Mouse (Mus musculus) midbrain, embryonic 11.5 days (tissue): ENCODE measurements around the gene Cd48. TPM values are rescaled to one million over a fixed set of nuclear protein-coding genes. Genes with fewer than 3 reads are reported as not detected.

Source experiments
- ATAC-seq: fragments of 200-750 bp; cut with Nextera tagmentation; 2 replicates; pipeline ENCODE4 v1.8.0; 2017; ENCODE audit warnings: moderate TSS enrichment, moderate library complexity; ENCODE audit not compliant: low FRiP score
- DNase-seq: peaks from one replicate; pipeline ENCODE4 v3.0.0; 2015; ENCODE audit warnings: low spot score; ENCODE audit errors: missing footprints
- H3K27ac ChIP-seq: fragments of 300-500 bp; sonication (generic); 2 replicates; pipeline ENCODE4 v1.5.1; 2014; ENCODE audit warnings: low read depth, low read length
- H3K27me3 ChIP-seq: fragments of 300-500 bp; sonication (generic); 2 replicates; pipeline ENCODE4 v1.6.1; 2014; ENCODE audit warnings: mild to moderate bottlenecking, low read length, moderate library complexity, mixed read lengths; ENCODE audit not compliant: control insufficient read depth, insufficient read depth
- H3K36me3 ChIP-seq: fragments of 300-500 bp; sonication (generic); 2 replicates; pipeline ENCODE4 v1.6.1; 2014; ENCODE audit warnings: mild to moderate bottlenecking, low read length, moderate library complexity, mixed read lengths; ENCODE audit not compliant: control insufficient read depth, insufficient read depth
- H3K4me1 ChIP-seq: fragments of 300-500 bp; sonication (generic); 2 replicates; pipeline ENCODE4 v1.6.1; 2014; ENCODE audit warnings: low read length; ENCODE audit not compliant: control insufficient read depth, insufficient read depth
- H3K4me2 ChIP-seq: fragments of 300-500 bp; sonication (generic); 2 replicates; pipeline ENCODE4 v1.6.1; 2014; ENCODE audit warnings: mild to moderate bottlenecking, moderate library complexity
- H3K4me3 ChIP-seq: fragments of 300-500 bp; sonication (generic); 2 replicates; pipeline ENCODE4 v1.5.1; 2014; ENCODE audit warnings: low read depth, low read length
- H3K9ac ChIP-seq: fragments of 300-500 bp; sonication (generic); 2 replicates; pipeline ENCODE4 v1.6.1; 2014; ENCODE audit warnings: low read length
- H3K9me3 ChIP-seq: fragments of 300-500 bp; sonication (generic); 2 replicates; pipeline ENCODE4 v1.6.1; 2016; ENCODE audit warnings: low read length; ENCODE audit not compliant: control insufficient read depth
- WGBS: fragments of 180-500 bp; shearing (Covaris S2); extraction: QIAGEN DNeasy Blood & Tissue Kit; methylation state at CpG from one replicate; pipeline ENCODE4 v1.1.7; 2014; 5-methylcytosine and 5-hydroxymethylcytosine counted together
- polyA plus RNA-seq: library from polyadenylated mRNA; unstranded; fragments of >200 nt; fragmentation: Nextera tagmentation; extraction: Ambion mirVana; gene quantifications from 2 replicates; pipeline ENCODE4 v1.2.1, GENCODE M21; 2014

Gene Cd48
- 0.87 and 0.95 TPM in 2 replicates for polyA plus RNA-seq

DNA sequence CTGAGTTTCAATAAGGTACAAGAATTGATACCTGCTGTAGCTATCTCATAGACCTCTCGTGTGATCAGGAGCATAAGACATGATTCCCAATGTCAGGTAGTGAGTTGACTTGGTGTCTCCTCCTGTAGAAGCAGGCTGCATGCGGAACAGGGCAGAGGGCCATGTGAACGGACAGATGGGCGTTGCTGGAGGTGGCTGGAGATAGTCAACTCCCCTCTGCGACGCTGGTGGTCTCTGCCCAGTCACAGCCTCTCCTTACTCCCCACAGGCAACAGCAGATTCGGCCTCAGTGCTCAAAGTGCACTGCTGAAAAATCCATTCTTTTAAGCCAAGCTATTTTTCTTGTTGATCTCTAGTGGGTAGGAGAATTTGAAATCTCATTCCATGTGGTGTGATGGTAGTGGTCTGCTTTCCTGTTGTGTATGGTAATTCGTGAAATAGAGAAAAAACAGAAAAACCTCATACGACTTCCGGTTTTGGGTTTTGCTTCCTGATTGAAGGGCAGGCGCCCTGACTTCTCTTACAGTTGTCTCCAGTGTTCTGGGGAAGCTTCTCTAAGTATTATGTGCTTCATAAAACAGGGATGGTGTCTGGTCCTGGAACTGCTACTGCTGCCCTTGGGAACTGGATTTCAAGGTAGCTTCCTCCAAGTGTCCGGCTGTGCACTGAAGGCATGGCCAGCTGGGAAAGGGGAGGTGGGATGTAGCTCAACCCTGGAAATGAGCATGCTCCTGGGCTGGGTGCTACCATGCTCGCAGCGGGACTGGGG is at the start of gene Cd48:
Gene Cd48 (plus strand): TSS at position 479 of the 769 bp plus-strand sequence.
- H3K27me3 ChIP-seq: no peaks in the 10 kb centered on the region
- ATAC-seq: no peak
- DNase-seq: no peak
- no peak within 1 kb of the TSS for H3K9ac ChIP-seq
- no peaks in the 10 kb centered on the region for H3K4me1 ChIP-seq
- no peak within 1 kb of the TSS for H3K27ac ChIP-seq
- WGBS: 89% methylated on average over 14 of the region's 14 CpGs
- H3K4me3 ChIP-seq: no peak within 1 kb of the TSS
- H3K4me2 ChIP-seq: no peak within 1 kb of the TSS
- H3K36me3 ChIP-seq: no peaks in the 10 kb centered on the region
- no peaks in the 10 kb centered on the region for H3K9me3 ChIP-seq

GRCm38 (mm10) chr1:171635696-171636095 is 46.1 kb upstream of the Cd48 start:
- DNase-seq (no peak), ATAC-seq (no peak)
- Histone ChIP-seq H3K9ac (no peak overlapping the region), H3K9me3 (no peaks in the 10 kb centered on the region), H3K4me1 (no peaks in the 10 kb centered on the region), H3K36me3 (no peaks in the 10 kb centered on the region), H3K27me3 (no peaks in the 10 kb centered on the region), H3K4me3 (no peak overlapping the region), H3K4me2 (no peak overlapping the region), H3K27ac (no peak overlapping the region)
- WGBS: 55% methylated on average over 6 of the region's 6 CpGs

DNA sequence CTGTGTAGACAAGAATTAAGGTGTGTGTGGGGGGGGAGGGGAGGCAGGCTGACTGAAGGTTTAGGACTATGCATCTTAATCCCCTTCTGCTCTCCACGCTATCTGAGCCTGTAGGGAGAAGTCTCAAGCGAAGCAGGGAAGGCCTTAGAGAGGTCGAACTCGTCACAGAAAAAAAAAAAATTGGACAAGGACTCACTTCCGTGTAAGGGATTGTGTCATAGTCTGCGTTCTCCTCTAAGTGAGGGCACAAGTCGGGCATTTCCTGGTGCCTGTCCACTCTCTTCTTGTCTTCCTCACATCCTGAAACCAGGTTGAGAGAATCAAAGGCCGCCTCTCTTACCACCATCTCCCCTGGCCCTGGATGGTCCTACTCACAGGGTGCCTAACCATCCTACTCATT is 44.7 kb upstream of the Cd48 start:
- H3K27ac ChIP-seq: no peak overlapping the region
- ATAC-seq (no peak), DNase-seq (no peak)
- no peaks in the 10 kb centered on the region for H3K9me3 ChIP-seq
- no peak overlapping the region for H3K4me2 ChIP-seq
- no peak overlapping the region for H3K4me3 ChIP-seq
- H3K27me3 ChIP-seq: no peaks in the 10 kb centered on the region
- H3K9ac ChIP-seq: no peak overlapping the region
- 83% methylated on average over 8 of the region's 8 CpGs for WGBS
- H3K36me3 ChIP-seq: no peaks in the 10 kb centered on the region
- H3K4me1 ChIP-seq: no peaks in the 10 kb centered on the region

- no peak overlapping the region for H3K9ac ChIP-seq
- H3K36me3 ChIP-seq: no peaks in the 10 kb centered on the region
- ATAC-seq: no peak
- H3K27me3 ChIP-seq: no peaks in the 10 kb centered on the region
- whole genome bisulfite sequencing: 78% methylated on average over 2 of the region's 2 CpGs
- DNase-seq: no peak
- H3K4me2 ChIP-seq: no peak overlapping the region
- H3K4me1 ChIP-seq: no peaks in the 10 kb centered on the region
- H3K27ac ChIP-seq: no peak overlapping the region
- no peaks in the 10 kb centered on the region for H3K9me3 ChIP-seq
- H3K4me3 ChIP-seq: no peak overlapping the region
These were observed 43.1 kb upstream of the Cd48 start for GRCm38 (mm10) chr1:171638686-171639085.

DNA sequence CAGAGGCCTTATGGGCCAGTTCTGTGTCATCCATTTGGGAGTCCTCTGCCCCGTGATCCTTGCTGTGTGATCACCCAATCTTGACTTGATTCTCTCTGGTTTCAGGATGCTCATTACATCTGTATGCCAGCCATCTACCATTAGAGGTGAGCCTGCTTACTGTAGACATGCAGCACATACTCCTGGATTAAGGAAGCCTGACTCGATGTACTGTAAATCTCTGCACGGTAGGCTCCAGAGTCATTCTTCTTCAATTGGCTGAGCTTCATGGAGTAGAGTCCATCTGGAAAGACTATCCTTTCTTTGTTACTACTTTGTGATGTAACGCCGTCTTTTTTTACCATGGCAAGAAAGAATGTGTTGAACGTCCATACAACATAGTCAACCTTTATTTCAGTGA is 41.0 kb upstream of the Cd48 start:
- no peaks in the 10 kb centered on the region for H3K4me1 ChIP-seq
- no peaks in the 10 kb centered on the region for H3K9me3 ChIP-seq
- no peaks in the 10 kb centered on the region for H3K36me3 ChIP-seq
- no peak overlapping the region for H3K4me3 ChIP-seq
- WGBS: 93% methylated on average over 6 of the region's 6 CpGs
- no peak overlapping the region for H3K27ac ChIP-seq
- H3K9ac ChIP-seq: no peak overlapping the region
- ATAC-seq (no peak), DNase-seq (no peak)
- no peaks in the 10 kb centered on the region for H3K27me3 ChIP-seq
- H3K4me2 ChIP-seq: no peak overlapping the region

GRCm38 (mm10) chr1:171643612-171644011 is 38.2 kb upstream of the Cd48 start:
- ATAC-seq (no peak), DNase-seq (no peak)
- Histone ChIP-seq H3K27me3 (no peaks in the 10 kb centered on the region), H3K9ac (no peak overlapping the region), H3K36me3 (no peaks in the 10 kb centered on the region), H3K27ac (no peak overlapping the region), H3K4me3 (no peak overlapping the region), H3K4me2 (no peak overlapping the region), H3K4me1 (no peaks in the 10 kb centered on the region), H3K9me3 (no peaks in the 10 kb centered on the region)
- WGBS: 82% methylated on average over 7 of the region's 7 CpGs

DNA sequence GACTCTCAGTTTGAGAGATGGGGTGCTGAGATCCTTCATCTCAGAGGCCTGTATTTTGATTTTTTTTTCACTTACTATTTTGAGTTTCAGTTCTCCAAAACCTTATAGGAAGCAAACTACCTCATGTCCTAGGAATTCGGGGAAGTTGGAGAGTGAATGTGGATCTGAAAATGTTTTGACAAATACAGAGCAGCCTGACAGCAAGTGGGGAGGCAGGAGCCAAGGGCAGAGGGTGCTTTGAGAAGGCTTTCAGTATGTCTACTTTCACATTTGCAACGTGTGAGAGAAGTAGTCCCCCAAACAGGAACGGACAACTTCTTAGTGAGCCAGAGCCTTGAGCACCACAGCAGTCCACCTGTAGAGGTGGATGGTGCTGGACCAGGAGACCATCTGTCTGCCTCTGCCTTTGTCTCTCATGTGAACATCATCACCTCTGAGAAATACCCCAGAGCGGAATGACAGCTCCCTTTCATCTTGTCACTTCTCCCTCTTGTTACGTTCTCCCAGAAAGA is 35.3 kb upstream of the Cd48 start:
- H3K27me3 ChIP-seq: no peaks in the 10 kb centered on the region
- H3K4me2 ChIP-seq: no peak overlapping the region
- 75% methylated on average over 5 of the region's 5 CpGs for WGBS
- H3K27ac ChIP-seq: no peak overlapping the region
- no peak for DNase-seq
- no peak overlapping the region for H3K4me3 ChIP-seq
- H3K9ac ChIP-seq: no peak overlapping the region
- H3K9me3 ChIP-seq: no peaks in the 10 kb centered on the region
- no peaks in the 10 kb centered on the region for H3K36me3 ChIP-seq
- no peak for ATAC-seq
- no peaks in the 10 kb centered on the region for H3K4me1 ChIP-seq

- DNase-seq (no peak), ATAC-seq (no peak)
- H3K27me3 ChIP-seq: no peaks in the 10 kb centered on the region
- no peaks in the 10 kb centered on the region for H3K36me3 ChIP-seq
- no peak overlapping the region for H3K4me3 ChIP-seq
- WGBS: 91% methylated on average over 5 of the region's 5 CpGs
- H3K4me2 ChIP-seq: no peak overlapping the region
- H3K27ac ChIP-seq: no peak overlapping the region
- no peaks in the 10 kb centered on the region for H3K4me1 ChIP-seq
- no peak overlapping the region for H3K9ac ChIP-seq
- H3K9me3 ChIP-seq: no peaks in the 10 kb centered on the region
These were observed 34.1 kb upstream of the Cd48 start for GRCm38 (mm10) chr1:171647716-171648115.

DNA sequence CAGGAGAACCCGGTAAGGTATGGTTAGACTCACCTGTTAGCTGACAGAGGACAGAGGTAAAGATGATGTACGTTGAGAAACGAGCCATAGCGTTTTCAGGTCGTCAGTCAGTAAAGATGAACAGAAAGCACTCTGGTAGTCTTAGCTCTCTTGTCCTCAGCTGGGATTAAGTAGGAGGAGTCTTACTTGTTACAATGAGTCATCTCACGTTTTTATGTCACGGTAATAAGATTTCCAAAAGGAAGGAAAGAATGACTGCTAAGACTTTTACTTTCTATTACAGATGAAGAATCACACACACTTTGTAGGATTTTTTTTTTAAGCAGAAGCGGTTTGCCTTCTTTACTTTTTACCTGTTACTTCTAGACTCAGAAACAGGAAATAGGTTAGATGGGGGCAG is 33.0 kb upstream of the Cd48 start:
- no peak overlapping the region for H3K9ac ChIP-seq
- no peak overlapping the region for H3K4me2 ChIP-seq
- H3K9me3 ChIP-seq: no peaks in the 10 kb centered on the region
- DNase-seq: no peak
- H3K27me3 ChIP-seq: no peaks in the 10 kb centered on the region
- no peaks in the 10 kb centered on the region for H3K36me3 ChIP-seq
- 72% methylated on average over 8 of the region's 8 CpGs for WGBS
- no peak for ATAC-seq
- H3K4me1 ChIP-seq: no peaks in the 10 kb centered on the region
- H3K27ac ChIP-seq: no peak overlapping the region
- no peak overlapping the region for H3K4me3 ChIP-seq
